Comparison of ENCODE assay signal across 12 mouse cellular contexts in the genomic region with DNA sequence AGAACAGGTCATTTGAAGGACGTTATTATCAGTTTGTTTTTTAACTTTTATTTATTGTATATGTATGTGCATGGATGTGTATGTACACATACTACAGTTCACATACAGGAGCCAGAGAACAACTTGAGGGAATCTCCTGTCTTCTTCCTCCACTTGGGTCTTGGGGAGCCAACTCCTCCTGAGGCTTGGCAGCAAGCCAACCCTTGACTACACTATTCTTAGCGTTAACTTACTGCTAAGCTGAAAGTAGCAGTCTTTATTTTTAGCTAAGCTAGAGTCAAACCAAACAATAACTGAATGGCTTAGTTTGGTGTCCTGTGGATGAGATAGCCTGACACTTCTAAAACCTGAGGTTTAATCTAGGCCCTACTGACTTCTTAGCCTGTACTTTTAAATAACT.
DNase-seq lines count a peak whose midpoint lies in the region; ATAC-seq and TF ChIP-seq lines count a peak whose summit lies in the region.
"Had no signal": no experiment of that assay in that cellular context is flagged by ENCODE, and none has a peak within 500 bp of the region (broad histone marks: within the 10 kb centered on the region; RNA-seq: fewer than 3 reads in every experiment).

No protein-coding gene starts in this region.

- H3K27me3 ChIP-seq in forebrain, postnatal 0 days (ENCODE audit: insufficient read depth, low read length): no peaks in the 10 kb centered on the region
- no peaks in the 10 kb centered on the region for H3K27me3 ChIP-seq in forebrain, embryonic 10.5 days (ENCODE audit: poor library complexity, severe bottlenecking)
- H3K27me3 ChIP-seq in lung, embryonic 14.5 days (ENCODE audit: insufficient read depth, low read length): no peaks in the 10 kb centered on the region
- H3K27me3 ChIP-seq in heart, embryonic 13.5 days (replicated peaks): no peaks in the 10 kb centered on the region
- H3K27me3 ChIP-seq: CH12.LX; stomach, embryonic 15.5 days had no signal

- no peak for ATAC-seq in forebrain, postnatal 0 days
- no peak for ATAC-seq in lung, embryonic 14.5 days (ENCODE audit: insufficient read depth)
- no peak for ATAC-seq in heart, embryonic 13.5 days (ENCODE audit: extremely low read depth, insufficient number of reproducible peaks, low FRiP score, low TSS enrichment)

- 44% methylated on average over 2 of the region's 2 CpGs for WGBS in forebrain, postnatal 0 days
- 89% methylated on average over 2 of the region's 2 CpGs for WGBS in forebrain, embryonic 10.5 days
- WGBS in lung, embryonic 14.5 days: 37% methylated on average over 2 of the region's 2 CpGs
- 42% methylated on average over 2 of the region's 2 CpGs for WGBS in lung, adult 2 months
- WGBS in heart, embryonic 13.5 days: 28% methylated on average over 2 of the region's 2 CpGs

- no peaks in the 10 kb centered on the region for H3K4me1 ChIP-seq in forebrain, postnatal 0 days (ENCODE audit: insufficient read depth)
- no peaks in the 10 kb centered on the region for H3K4me1 ChIP-seq in forebrain, embryonic 10.5 days
- H3K4me1 ChIP-seq in lung, embryonic 14.5 days (ENCODE audit: insufficient read depth): 0 out of 2 replicates have a peak, but pooled peaks cover 4% of the 10 kb centered on the region
- H3K4me1 ChIP-seq in lung, adult 2 months (ENCODE audit: control insufficient read depth, insufficient read depth, low read length): no peaks in the 10 kb centered on the region
- peaks cover 22% of the 10 kb centered on the region for H3K4me1 ChIP-seq in heart, embryonic 13.5 days
- H3K4me1 ChIP-seq: stomach, embryonic 15.5 days had no signal

- no peak overlapping the region for H3K4me2 ChIP-seq in forebrain, postnatal 0 days (ENCODE audit: low read depth)
- H3K4me2 ChIP-seq in lung, embryonic 14.5 days: no peak overlapping the region
- H3K4me2 ChIP-seq in heart, embryonic 13.5 days: no peak overlapping the region
- H3K4me2 ChIP-seq: stomach, embryonic 15.5 days had no signal

- H3K9me3 ChIP-seq in forebrain, postnatal 0 days (ENCODE audit: low read length): no peaks in the 10 kb centered on the region
- no peaks in the 10 kb centered on the region for H3K9me3 ChIP-seq in forebrain, embryonic 10.5 days
- no peaks in the 10 kb centered on the region for H3K9me3 ChIP-seq in lung, embryonic 14.5 days (ENCODE audit: low read depth, low read length)
- H3K9me3 ChIP-seq in heart, embryonic 13.5 days: no peaks in the 10 kb centered on the region
- H3K9me3 ChIP-seq: stomach, embryonic 15.5 days had no signal

- no peak for TF ChIP-seq POLR2A in lung, adult 2 months (IDR thresholded peaks at IDR 0.05; ENCODE audit: borderline replicate concordance, extremely low read depth, low read depth, low read length)

- no peak overlapping the region for H3K27ac ChIP-seq in forebrain, postnatal 0 days (ENCODE audit: low read depth, low read length)
- H3K27ac ChIP-seq in forebrain, embryonic 10.5 days: no peak overlapping the region
- H3K27ac ChIP-seq in lung, embryonic 14.5 days (ENCODE audit: low read depth): no peak overlapping the region
- peak overlapping the region; percentile 74 for H3K27ac ChIP-seq in heart, embryonic 13.5 days (replicated peaks)
- H3K27ac ChIP-seq: liver, embryonic 14.5 days; stomach, embryonic 15.5 days had no signal

- no peaks in the 10 kb centered on the region for H3K36me3 ChIP-seq in forebrain, postnatal 0 days (ENCODE audit: insufficient read depth)
- H3K36me3 ChIP-seq in forebrain, embryonic 10.5 days (replicated peaks): no peaks in the 10 kb centered on the region
- H3K36me3 ChIP-seq in lung, embryonic 14.5 days (ENCODE audit: insufficient read depth): no peaks in the 10 kb centered on the region
- H3K36me3 ChIP-seq in heart, embryonic 13.5 days: 0 out of 2 replicates have a peak, but pooled peaks cover 5% of the 10 kb centered on the region
- H3K36me3 ChIP-seq: stomach, embryonic 15.5 days had no signal

- no peak overlapping the region for H3K9ac ChIP-seq in forebrain, postnatal 0 days
- H3K9ac ChIP-seq in lung, embryonic 14.5 days: no peak overlapping the region
- no peak overlapping the region for H3K9ac ChIP-seq in heart, embryonic 13.5 days
- H3K9ac ChIP-seq: liver, embryonic 14.5 days; stomach, embryonic 15.5 days had no signal

- DNase-seq in forebrain, postnatal 0 days: peak; percentile 64
- DNase-seq in forebrain, embryonic 10.5 days (ENCODE audit: extremely low spot score, low spot score): no peak
- DNase-seq in lung, embryonic 14.5 days: peak; percentile 82
- DNase-seq in lung, adult 2 months: no peak
- peak; percentile 65 to 72 for DNase-seq in right cerebral cortex, postnatal 10 days (ENCODE audit: low spot score in 2 of 2)
- no peak for DNase-seq in cerebellum, adult 11-12 months
- no peak for DNase-seq in layer of hippocampus, adult 11-12 months (ENCODE audit: low spot score)
- DNase-seq: embryo, embryonic 11 days had no signal

- no peak for TF ChIP-seq CTCF in forebrain, postnatal 0 days (IDR thresholded peaks at IDR 0.05; ENCODE audit: low read depth)
- TF ChIP-seq CTCF in lung, embryonic 14.5 days (IDR thresholded peaks at IDR 0.05; ENCODE audit: low read depth): no peak
- no peak for TF ChIP-seq CTCF in lung, adult 2 months (IDR thresholded peaks at IDR 0.05; ENCODE audit: insufficient read depth, low read length)

- H3K4me3 ChIP-seq in forebrain, postnatal 0 days (ENCODE audit: low read depth, low read length): no peak overlapping the region
- no peak overlapping the region for H3K4me3 ChIP-seq in forebrain, embryonic 10.5 days
- H3K4me3 ChIP-seq in lung, embryonic 14.5 days (ENCODE audit: low read depth, low read length): no peak overlapping the region
- no peak overlapping the region for H3K4me3 ChIP-seq in lung, adult 2 months (replicated peaks; ENCODE audit: extremely low read depth, low read depth, low read length)
- H3K4me3 ChIP-seq in heart, embryonic 13.5 days: no peak overlapping the region
- H3K4me3 ChIP-seq: stomach, embryonic 15.5 days had no signal

Comparison
In these comparisons a context has a peak if more than half of its experiments do, and no peak if none do; other contexts are left out.
1. DNase-seq: peak in forebrain, postnatal 0 days (single experiment), lung, embryonic 14.5 days (single experiment) and right cerebral cortex, postnatal 10 days (2 of 2); none in forebrain, embryonic 10.5 days (single experiment), lung, adult 2 months (single experiment), cerebellum, adult 11-12 months (single experiment) and layer of hippocampus, adult 11-12 months (single experiment).